Mouse (Mus musculus) spleen, adult 10 weeks (tissue): ENCODE data around the gene Brms1l. TPM values are rescaled to one million over a fixed set of nuclear protein-coding genes. Genes with fewer than 3 reads are reported as not detected.

ENCODE experiments used
- polyA plus RNA-seq: library from polyadenylated mRNA; stranded (reverse); fragments of 350-450 nt; fragmentation: Illumina TruSeq; extraction: RNeasy Lipid Tissue Mini Kit (QIAGEN cat#74804); gene quantifications from one replicate; pipeline ENCODE4 v1.2.3, GENCODE M21; 2015; ENCODE audit warnings: low replicate concordance; ENCODE audit not compliant: insufficient read depth

Brms1l gene
- 30.4 TPM for polyA plus RNA-seq

DNA sequence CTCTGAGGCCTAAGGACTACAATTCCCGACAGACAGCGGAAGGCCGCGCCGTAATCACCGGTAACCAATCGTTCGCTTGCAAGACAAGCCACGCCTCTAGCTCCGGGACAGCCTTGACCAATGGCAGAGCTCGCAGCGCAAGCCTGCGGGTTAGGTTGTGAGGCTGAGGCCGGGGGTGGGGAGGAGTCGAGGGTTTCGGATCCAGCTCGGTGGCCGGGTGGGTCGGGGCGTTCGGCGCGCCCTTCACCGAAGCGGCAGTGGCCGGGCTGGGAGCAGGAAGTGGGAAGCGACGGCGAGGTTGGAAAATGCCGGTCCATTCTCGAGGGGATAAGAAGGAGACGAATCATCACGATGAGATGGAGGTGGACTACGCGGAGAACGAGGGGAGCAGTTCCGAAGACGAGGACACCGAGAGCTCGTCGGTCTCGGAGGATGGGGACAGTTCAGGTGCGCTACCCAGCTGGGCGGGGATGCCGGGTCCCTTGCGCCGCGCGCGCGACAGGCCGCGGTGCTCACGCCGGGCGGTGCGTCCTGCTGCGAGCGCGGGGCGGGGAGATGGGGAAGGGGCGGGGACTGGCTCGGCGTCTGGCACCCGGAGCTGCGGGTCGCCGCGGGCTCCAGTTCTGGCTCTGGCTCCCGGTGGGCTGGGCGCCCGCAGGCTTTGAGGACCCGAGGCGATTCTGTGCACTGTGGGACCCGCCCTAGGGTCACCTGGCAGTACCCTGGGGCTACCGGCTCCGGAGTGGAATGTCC, at the start of gene Brms1l:
TSS of gene Brms1l (plus strand) at position 126 of the 753 bp plus-strand sequence.

GRCm38 (mm10) chr12:55820661-55821314, 15.3 kb upstream of the Brms1l start, which contains the start of gene Ralgapa1:
Ralgapa1 (minus strand) TSS chr12:55821167.

Other genes starting within 250 kb of the Brms1l start
- not detected for gene Insm2, start 236.9 kb upstream of the Brms1l start, polyA plus RNA-seq
- 46.6 TPM for gene Ralgapa1, start 15.2 kb upstream of the Brms1l start, polyA plus RNA-seq